Mouse (Mus musculus) C2C12 (cell line): ENCODE results near the gene Creld1.

ENCODE experiments used
- CTCF ChIP-seq: IDR thresholded peaks from one replicate; pipeline ENCODE4 v1.5.1; 2011; ENCODE audit not compliant: control insufficient read depth, insufficient read depth, insufficient read length
- FOSL1 ChIP-seq: IDR thresholded peaks from one replicate; pipeline ENCODE4 v1.8.0; 2011; ENCODE audit warnings: mild to moderate bottlenecking, low read length; ENCODE audit not compliant: poor library complexity, insufficient read depth, severe bottlenecking
- MAX ChIP-seq: IDR thresholded peaks from one replicate; pipeline ENCODE4 v1.6.1; 2011; ENCODE audit warnings: mild to moderate bottlenecking, control low read depth
- MYOG ChIP-seq: IDR thresholded peaks from one replicate; pipeline ENCODE4 v1.6.1; 2011; ENCODE audit not compliant: control insufficient read depth, insufficient read length; ENCODE audit errors: extremely low read depth

DNA sequence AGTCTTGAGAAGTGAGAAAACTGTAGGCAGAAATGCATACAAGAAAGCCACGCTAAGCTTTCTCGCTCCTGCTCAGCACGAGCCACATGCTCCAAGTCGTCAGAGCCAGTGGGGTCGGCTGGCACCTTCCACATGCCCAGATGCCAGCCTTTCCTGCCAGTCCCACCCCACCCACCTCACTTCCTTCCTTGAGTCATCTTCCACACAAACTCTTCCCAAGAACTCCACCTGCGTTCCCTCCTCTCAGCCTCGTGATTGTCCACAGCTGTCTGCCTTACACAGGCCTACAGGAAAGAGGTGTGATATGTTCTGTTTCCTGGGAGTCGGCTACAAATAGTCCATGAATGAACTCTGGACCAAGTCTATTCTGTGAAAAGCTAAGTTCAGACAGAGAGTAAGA, 40.3 kb downstream of the Creld1 start:
- no peak for TF ChIP-seq CTCF
- no peak for TF ChIP-seq MAX
- TF ChIP-seq MYOG, result no peak
- TF ChIP-seq FOSL1, result no peak
